Mouse (Mus musculus) erythroblast, embryonic 14.5 days (primary cell): ENCODE measurements around the gene Qsox2.

ENCODE experiments used
- GATA1 ChIP-seq: IDR thresholded peaks from 2 replicates; pipeline ENCODE4 v1.6.1; 2012; ENCODE audit warnings: low read length, inconsistent platforms, mixed read lengths
- TAL1 ChIP-seq: IDR thresholded peaks from 3 replicates; pipeline ENCODE4 v1.6.1; 2012; ENCODE audit warnings: low read length, inconsistent platforms, mixed read lengths

DNA sequence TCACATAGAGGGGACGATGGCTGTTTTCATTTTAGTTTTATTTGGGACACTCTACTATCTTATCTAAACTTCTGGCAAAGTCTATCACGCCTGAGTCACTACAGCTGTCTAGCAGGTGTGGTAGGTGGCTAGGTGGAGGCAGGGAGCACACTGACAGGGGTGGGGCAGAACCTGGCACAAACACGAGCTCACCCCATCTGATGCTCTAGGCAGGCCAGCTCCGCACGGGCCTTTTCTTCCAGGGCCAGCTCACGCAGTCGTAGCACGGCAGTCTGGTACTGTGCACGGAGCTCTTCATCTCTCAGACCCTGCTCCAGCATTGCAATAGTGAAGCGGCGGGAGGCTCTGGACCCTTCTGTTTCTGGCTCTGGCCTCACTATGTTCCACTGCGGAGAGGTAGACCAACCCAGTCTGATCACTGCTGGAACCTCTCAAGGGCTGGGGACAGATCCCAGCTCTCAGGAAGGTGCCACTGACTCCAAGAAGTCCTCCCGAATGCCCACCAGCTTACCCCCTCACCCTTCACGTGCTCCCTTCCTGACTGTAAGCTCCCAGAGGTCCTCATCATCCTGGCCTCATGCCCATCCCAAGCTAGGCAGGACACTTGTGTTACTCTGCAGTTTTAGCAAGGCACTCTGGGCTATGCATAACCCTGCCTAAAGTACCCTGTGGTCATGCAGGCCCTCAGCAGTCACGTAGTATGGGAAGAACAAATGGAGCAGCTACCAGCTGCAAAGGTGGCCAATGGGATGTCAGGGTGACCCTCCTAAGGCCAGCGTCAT lies 20.2 kb upstream of the Qsox2 start:
- TF ChIP-seq TAL1 (no peak), GATA1 (no peak)
